Mouse (Mus musculus) stomach, embryonic 14.5 days (tissue): Measurements from ENCODE around the gene Wnt3. TPM values are rescaled to one million over a fixed set of nuclear protein-coding genes. Genes with fewer than 3 reads are reported as not detected.
A peak's percentile ranks its signal among the peaks of the same experiment; 100 is the strongest.

Experiments used
- ATAC-seq: fragments of 200-750 bp; cut with Nextera tagmentation; 2 replicates; pipeline ENCODE4 v1.8.0; 2017; ENCODE audit warnings: low read depth, moderate TSS enrichment; ENCODE audit not compliant: insufficient number of reproducible peaks, insufficient read depth, low FRiP score
- H3K27ac ChIP-seq: fragments of 300-500 bp; sonication (generic); 2 replicates; pipeline ENCODE4 v1.5.1; 2014; ENCODE audit warnings: mild to moderate bottlenecking, low read length, moderate library complexity, mixed read lengths
- H3K27me3 ChIP-seq: fragments of 300-500 bp; sonication (generic); 2 replicates; pipeline ENCODE4 v1.6.1; 2014; ENCODE audit warnings: low read length, control low read depth, mixed read lengths; ENCODE audit not compliant: control insufficient read depth, insufficient read depth
- H3K36me3 ChIP-seq: fragments of 300-500 bp; sonication (generic); 2 replicates; pipeline ENCODE4 v1.6.1; 2014; ENCODE audit warnings: mild to moderate bottlenecking, control low read depth, low read length, moderate library complexity, mixed read lengths; ENCODE audit not compliant: control insufficient read depth, insufficient read depth
- H3K4me1 ChIP-seq: fragments of 300-500 bp; sonication (generic); 2 replicates; pipeline ENCODE4 v1.6.1; 2014; ENCODE audit warnings: low read length, control low read depth, mixed read lengths; ENCODE audit not compliant: control insufficient read depth, insufficient read depth
- H3K4me2 ChIP-seq: fragments of 300-500 bp; sonication (generic); replicated peaks from 2 replicates; pipeline ENCODE4 v1.6.1; 2014; ENCODE audit warnings: low read depth, low read length, control low read depth
- H3K4me3 ChIP-seq: fragments of 300-500 bp; sonication (generic); 2 replicates; pipeline ENCODE4 v1.5.1; 2014; ENCODE audit warnings: low read depth, low read length, control low read depth
- H3K9ac ChIP-seq: fragments of 300-500 bp; sonication (generic); replicated peaks from 2 replicates; pipeline ENCODE4 v1.6.1; 2014; ENCODE audit warnings: low read depth, mild to moderate bottlenecking, control low read depth, low read length, moderate library complexity, mixed read lengths
- H3K9me3 ChIP-seq: fragments of 300-500 bp; sonication (generic); 2 replicates; pipeline ENCODE4 v1.6.1; 2016; ENCODE audit warnings: low read depth, low read length, control low read depth; ENCODE audit not compliant: control insufficient read depth
- WGBS: fragments of 180-500 bp; shearing (Covaris S2); extraction: QIAGEN DNeasy Blood & Tissue Kit; methylation state at CpG from one replicate; pipeline ENCODE4 v1.1.7; 2014; 5-methylcytosine and 5-hydroxymethylcytosine counted together
- polyA plus RNA-seq: library from polyadenylated mRNA; unstranded; fragments of >200 nt; fragmentation: Nextera tagmentation; extraction: Ambion mirVana; gene quantifications from 2 replicates; pipeline ENCODE4 v1.2.1, GENCODE M21; 2014

Gene Wnt3
- polyA plus RNA-seq, 1 experiment from 2014 or later: 0.07 TPM

DNA sequence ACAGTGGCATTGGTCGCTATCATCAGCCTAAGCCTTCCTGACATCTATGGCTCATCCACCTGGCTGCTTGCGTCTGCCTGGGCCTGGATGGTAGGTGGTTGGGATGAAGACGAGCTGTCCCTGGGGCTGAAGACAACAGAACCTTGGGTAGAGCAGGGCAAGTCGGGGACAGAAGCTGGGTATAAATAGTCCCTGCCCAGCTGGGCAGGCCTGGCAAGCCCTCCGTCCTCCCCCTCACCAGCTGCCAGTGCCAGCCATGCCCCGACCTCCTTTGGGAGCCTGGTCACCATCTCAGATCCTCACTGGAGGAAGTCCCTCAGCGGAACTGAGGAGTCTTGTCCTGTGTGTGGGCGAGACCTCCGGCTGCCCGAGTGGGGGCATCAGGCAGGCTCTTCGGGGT, 30.2 kb downstream of the Wnt3 start:
- Histone ChIP-seq H3K27me3 (peaks cover 15% of the 10 kb centered on the region), H3K9me3 (no peaks in the 10 kb centered on the region), H3K4me2 (no peak overlapping the region), H3K27ac (no peak overlapping the region), H3K4me3 (no peak overlapping the region), H3K4me1 (0 out of 2 replicates have a peak, but pooled peaks cover 2% of the 10 kb centered on the region), H3K9ac (no peak overlapping the region), H3K36me3 (no peaks in the 10 kb centered on the region)
- no peak for ATAC-seq
- 86% methylated on average over 11 of the region's 11 CpGs for WGBS

DNA sequence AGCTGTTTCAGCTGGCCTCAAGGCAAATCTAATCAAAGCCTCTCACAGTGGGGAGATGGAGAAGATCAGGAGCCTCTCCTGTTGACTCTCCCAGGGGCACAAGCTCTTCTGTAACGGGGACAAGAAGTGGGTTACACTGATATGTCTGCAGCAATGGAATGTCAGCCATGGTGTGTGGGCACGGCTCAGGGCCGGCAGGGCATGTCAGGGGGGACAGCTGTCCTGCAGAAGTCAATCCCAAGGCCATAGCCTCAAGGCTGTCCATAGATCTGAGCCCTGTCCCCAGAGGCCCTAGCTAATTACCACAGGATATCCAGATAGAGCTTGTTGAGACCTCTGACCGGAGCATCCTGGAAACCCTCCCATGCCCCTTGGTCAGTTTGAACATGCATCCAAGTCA, 30.9 kb downstream of the Wnt3 start:
- H3K9me3 ChIP-seq: no peaks in the 10 kb centered on the region
- WGBS: 70% methylated on average over 4 of the region's 4 CpGs
- 0 out of 2 replicates have a peak, but pooled peaks cover 6% of the 10 kb centered on the region for H3K4me1 ChIP-seq
- H3K36me3 ChIP-seq: no peaks in the 10 kb centered on the region
- no peak overlapping the region for H3K4me3 ChIP-seq
- H3K4me2 ChIP-seq: no peak overlapping the region
- H3K9ac ChIP-seq: no peak overlapping the region
- no peak overlapping the region for H3K27ac ChIP-seq
- peaks cover 22% of the 10 kb centered on the region for H3K27me3 ChIP-seq
- ATAC-seq: no peak

DNA sequence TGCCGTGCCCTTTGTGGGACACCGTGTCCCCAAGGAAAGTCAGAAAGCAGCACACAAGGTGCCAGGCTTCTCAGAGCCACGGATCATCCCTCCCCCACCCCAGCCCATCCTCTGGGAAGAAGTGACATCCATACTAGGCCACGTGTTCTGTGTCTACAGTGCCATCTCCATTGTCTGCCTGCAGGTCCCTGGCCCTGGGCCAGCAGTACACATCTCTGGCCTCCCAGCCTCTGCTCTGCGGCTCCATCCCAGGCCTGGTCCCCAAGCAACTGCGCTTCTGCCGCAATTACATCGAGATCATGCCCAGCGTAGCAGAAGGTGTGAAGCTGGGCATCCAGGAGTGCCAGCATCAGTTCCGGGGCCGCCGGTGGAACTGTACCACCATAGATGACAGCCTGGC, 34.0 kb downstream of the Wnt3 start:
- Histone ChIP-seq H3K4me2 (no peak overlapping the region), H3K4me1 (peaks cover 6% of the 10 kb centered on the region; the same call in 1 of the 2 replicates), H3K9me3 (no peaks in the 10 kb centered on the region), H3K36me3 (no peaks in the 10 kb centered on the region), H3K9ac (no peak overlapping the region), H3K4me3 (no peak overlapping the region), H3K27me3 (peaks cover 41% of the 10 kb centered on the region), H3K27ac (no peak overlapping the region)
- 47% methylated on average over 12 of the region's 12 CpGs for WGBS
- ATAC-seq: no peak

DNA sequence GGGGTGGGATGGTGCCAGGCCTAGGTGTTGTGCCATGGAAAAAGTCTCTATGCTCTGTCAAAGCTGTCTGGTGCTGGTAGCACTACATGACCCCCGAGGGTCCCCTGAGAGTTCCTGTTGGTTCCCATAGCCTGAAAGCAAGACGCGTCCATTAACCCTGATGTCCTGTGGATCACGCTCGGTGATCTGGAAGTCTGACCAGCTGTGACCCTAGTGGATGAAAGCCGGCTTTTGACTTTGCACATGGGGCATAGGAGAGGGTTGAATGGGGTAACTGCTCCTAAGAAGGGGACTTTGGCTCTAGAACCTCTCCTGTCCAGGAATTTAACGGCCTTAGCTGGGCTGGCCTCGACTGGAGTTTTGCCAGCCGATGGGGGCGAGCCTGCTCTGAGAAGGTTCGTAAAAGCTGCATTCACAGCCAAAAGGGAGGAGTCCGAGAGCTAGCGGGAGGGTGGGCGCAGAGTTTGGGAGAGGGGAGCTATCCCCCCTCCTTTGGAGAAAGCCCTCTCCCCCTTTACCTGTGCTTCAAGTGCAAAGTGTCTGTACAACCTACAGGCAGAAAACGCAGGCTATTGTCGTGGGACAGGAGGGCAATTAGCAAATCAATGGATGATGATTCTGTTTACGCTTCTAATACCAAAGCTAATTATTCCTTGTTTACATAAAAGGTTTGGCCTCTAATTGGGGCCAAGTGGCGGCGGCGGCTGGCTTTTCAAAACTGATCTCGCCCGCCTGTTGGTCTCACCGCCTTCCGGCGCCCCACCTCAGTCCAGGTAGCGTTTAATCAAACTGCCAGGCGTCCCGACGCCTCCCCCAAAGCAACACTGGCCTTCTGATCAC, 35.0 kb downstream of the Wnt3 start:
- no peaks in the 10 kb centered on the region for H3K9me3 ChIP-seq
- peak overlapping the region; percentile 51 for H3K4me3 ChIP-seq
- H3K36me3 ChIP-seq: no peaks in the 10 kb centered on the region
- no peak for ATAC-seq
- peak overlapping the region; percentile 99 for H3K4me2 ChIP-seq
- peaks cover 6% of the 10 kb centered on the region; the same call in 1 of the 2 replicates for H3K4me1 ChIP-seq
- WGBS: 3% methylated on average over 29 of the region's 29 CpGs
- H3K9ac ChIP-seq: no peak overlapping the region
- peaks cover 41% of the 10 kb centered on the region for H3K27me3 ChIP-seq
- no peak overlapping the region for H3K27ac ChIP-seq

DNA sequence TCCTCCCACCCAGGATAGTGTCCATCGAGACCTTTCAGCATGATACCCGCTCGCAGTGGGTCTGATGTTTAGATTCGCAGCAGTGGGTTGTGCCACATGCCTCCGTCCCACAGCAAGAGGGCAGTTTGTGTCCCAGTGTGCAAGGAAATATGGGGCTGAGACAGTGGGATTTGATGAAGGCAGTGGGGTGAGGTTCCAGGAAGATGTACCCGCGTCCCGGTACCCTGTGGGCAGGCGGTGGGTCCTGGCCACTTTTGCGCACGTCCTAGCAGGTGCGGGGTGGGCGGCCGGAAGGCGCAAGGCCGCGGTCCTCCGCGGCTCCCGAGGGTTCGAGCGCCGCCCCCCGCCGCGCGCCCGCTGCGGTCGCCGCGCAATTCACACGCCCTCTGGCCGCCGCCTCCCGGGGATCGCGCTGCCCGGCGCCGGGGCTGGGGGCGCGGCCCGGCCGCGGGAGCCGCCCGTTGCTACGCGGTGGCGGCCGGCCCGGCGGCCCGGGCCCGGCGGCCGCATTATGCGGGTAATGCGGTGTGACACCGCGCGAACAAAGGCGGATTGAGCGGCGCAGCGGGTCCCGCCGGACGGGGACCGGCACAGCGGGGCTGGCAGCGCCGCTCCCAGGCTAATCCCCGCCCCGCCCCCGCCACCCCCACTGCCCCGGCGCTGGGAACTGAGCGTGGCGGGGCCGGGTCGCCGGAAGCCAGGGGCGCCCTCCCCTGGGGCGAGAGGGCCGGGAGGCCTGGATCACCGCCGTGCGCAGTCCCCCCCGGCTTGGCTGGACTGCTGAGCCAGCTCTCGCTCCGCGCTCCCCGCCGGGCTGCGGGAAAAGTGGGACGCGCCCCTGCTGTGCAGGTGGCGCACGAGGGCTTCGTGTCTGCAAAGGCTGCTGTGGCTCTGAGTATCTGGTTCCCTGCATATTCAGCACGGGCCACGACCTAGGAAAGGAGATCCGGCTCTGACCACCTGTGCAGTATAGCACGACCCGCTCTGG, 36.0 kb downstream of the Wnt3 start:
- H3K9me3 ChIP-seq: no peaks in the 10 kb centered on the region
- peak overlapping the region; percentile 51 for H3K4me3 ChIP-seq
- peak; percentile 56; the same call in 1 of the 2 replicates for ATAC-seq
- peak overlapping the region; percentile 25; the same call in 1 of the 2 replicates for H3K9ac ChIP-seq
- H3K4me2 ChIP-seq: peak overlapping the region; percentile 99
- H3K27me3 ChIP-seq: peaks cover 41% of the 10 kb centered on the region
- under 1% methylated on average over 98 of the region's 107 CpGs for WGBS
- H3K27ac ChIP-seq: no peak overlapping the region
- H3K36me3 ChIP-seq: no peaks in the 10 kb centered on the region
- peaks cover 6% of the 10 kb centered on the region; the same call in 1 of the 2 replicates for H3K4me1 ChIP-seq

- Histone ChIP-seq H3K4me2 (peak overlapping the region; percentile 99), H3K4me1 (peaks cover 6% of the 10 kb centered on the region; the same call in 1 of the 2 replicates), H3K27ac (no peak overlapping the region), H3K9me3 (no peaks in the 10 kb centered on the region), H3K9ac (no peak overlapping the region), H3K27me3 (peaks cover 41% of the 10 kb centered on the region), H3K36me3 (no peaks in the 10 kb centered on the region), H3K4me3 (peak overlapping the region; percentile 51)
- ATAC-seq: no peak
- 23% methylated on average over 12 of the region's 12 CpGs for WGBS
Observed at GRCm38 (mm10) chr11:103810631-103811030, 36.7 kb downstream of the Wnt3 start.

DNA sequence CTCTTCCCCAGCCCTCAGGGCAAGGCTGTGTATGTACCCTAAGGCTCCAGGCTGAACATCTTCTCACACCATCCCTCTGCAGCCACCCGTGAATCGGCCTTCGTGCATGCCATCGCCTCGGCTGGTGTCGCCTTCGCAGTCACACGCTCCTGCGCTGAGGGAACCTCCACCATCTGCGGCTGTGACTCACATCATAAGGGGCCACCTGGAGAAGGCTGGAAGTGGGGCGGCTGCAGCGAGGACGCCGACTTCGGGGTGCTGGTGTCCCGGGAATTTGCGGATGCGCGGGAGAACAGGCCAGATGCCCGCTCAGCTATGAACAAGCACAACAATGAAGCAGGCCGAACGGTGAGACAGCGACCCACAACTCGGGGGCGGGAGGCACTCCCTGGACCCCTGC, 37.3 kb downstream of the Wnt3 start:
- H3K4me2 ChIP-seq: no peak overlapping the region
- H3K36me3 ChIP-seq: no peaks in the 10 kb centered on the region
- H3K27ac ChIP-seq: no peak overlapping the region
- no peak for ATAC-seq
- H3K9ac ChIP-seq: no peak overlapping the region
- H3K27me3 ChIP-seq: peaks cover 41% of the 10 kb centered on the region
- H3K4me1 ChIP-seq: peaks cover 6% of the 10 kb centered on the region; the same call in 1 of the 2 replicates
- 75% methylated on average over 25 of the region's 25 CpGs for WGBS
- H3K9me3 ChIP-seq: no peaks in the 10 kb centered on the region
- no peak overlapping the region for H3K4me3 ChIP-seq

DNA sequence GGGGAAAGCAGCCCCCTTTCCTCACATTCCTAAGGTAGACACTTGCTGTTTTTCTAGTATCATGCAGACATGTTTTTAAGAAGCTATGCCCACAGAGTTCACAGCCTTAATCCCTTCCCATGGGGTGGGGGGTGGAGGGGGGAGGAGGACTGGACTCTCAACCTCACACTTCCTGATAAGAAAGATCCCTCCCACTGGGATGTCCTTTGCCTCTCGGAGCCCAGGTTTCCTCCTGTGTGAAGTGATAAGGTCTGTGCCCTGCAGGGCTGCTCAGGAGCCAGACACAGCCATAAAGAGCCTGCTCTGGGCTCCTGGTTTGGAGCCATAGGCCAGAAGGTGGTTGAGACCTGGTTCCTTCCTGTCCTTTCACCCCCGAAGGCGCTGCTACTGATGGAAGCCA, 40.9 kb downstream of the Wnt3 start:
- Histone ChIP-seq H3K4me2 (no peak overlapping the region), H3K27me3 (peaks cover 19% of the 10 kb centered on the region), H3K4me1 (no peaks in the 10 kb centered on the region; the same call in 1 of the 2 replicates), H3K36me3 (no peaks in the 10 kb centered on the region), H3K9ac (no peak overlapping the region), H3K27ac (no peak overlapping the region), H3K9me3 (no peaks in the 10 kb centered on the region), H3K4me3 (no peak overlapping the region)
- WGBS: 24% methylated on average over 3 of the region's 3 CpGs
- no peak for ATAC-seq
